Mouse (Mus musculus) erythroblast, embryonic 14.5 days (primary cell): ENCODE measurements around the gene Hdac2. TPM values are rescaled to one million over a fixed set of nuclear protein-coding genes. Genes with fewer than 3 reads are reported as not detected.

Experiments used
- H3K27me3 ChIP-seq: 2 replicates; pipeline ENCODE4 v1.6.1; 2012; ENCODE audit warnings: inconsistent platforms; ENCODE audit not compliant: control insufficient read depth
- H3K36me3 ChIP-seq: 2 replicates; pipeline ENCODE4 v1.6.1; 2012; ENCODE audit warnings: mild to moderate bottlenecking, inconsistent platforms; ENCODE audit not compliant: control insufficient read depth
- H3K4me1 ChIP-seq: 2 replicates; pipeline ENCODE4 v1.6.1; 2012; ENCODE audit warnings: inconsistent platforms; ENCODE audit not compliant: control insufficient read depth
- H3K4me3 ChIP-seq: replicated peaks from 2 replicates; pipeline ENCODE3; 2012; ENCODE audit warnings: moderate library complexity, mild to moderate bottlenecking, inconsistent platforms
- H3K9me3 ChIP-seq: 2 replicates; pipeline ENCODE4 v1.6.1; 2012; ENCODE audit warnings: low read length, inconsistent platforms, mixed read lengths; ENCODE audit not compliant: control insufficient read depth
- GATA1 ChIP-seq: IDR thresholded peaks from 2 replicates; pipeline ENCODE4 v1.6.1; 2012; ENCODE audit warnings: low read length, inconsistent platforms, mixed read lengths
- TAL1 ChIP-seq: IDR thresholded peaks from 3 replicates; pipeline ENCODE4 v1.6.1; 2012; ENCODE audit warnings: low read length, inconsistent platforms, mixed read lengths
- polyA plus RNA-seq: library from polyadenylated mRNA; stranded (reverse); fragments of >175 nt; gene quantifications from 2 replicates; pipeline ENCODE4 v1.2.3, GENCODE M21; 2012

Hdac2 gene
- 2.1 and 2.9 TPM in 2 replicates for polyA plus RNA-seq

GRCm38 (mm10) chr10:36974086-36974675 lies at the start of gene Hdac2:
Gene Hdac2 (plus strand): TSS chr10:36974544.
- Histone ChIP-seq H3K36me3 (no peaks in the 10 kb centered on the region), H3K27me3 (no peaks in the 10 kb centered on the region), H3K9me3 (no peaks in the 10 kb centered on the region), H3K4me3 (peak within 1 kb of the TSS; percentile 92), H3K4me1 (peaks cover 36% of the 10 kb centered on the region)
- TF ChIP-seq TAL1, result no peak
- no peak for TF ChIP-seq GATA1

- Histone ChIP-seq H3K36me3 (no peaks in the 10 kb centered on the region), H3K9me3 (no peaks in the 10 kb centered on the region), H3K4me3 (no peak overlapping the region), H3K4me1 (no peaks in the 10 kb centered on the region), H3K27me3 (no peaks in the 10 kb centered on the region)
- TF ChIP-seq TAL1 (no peak), GATA1 (no peak)
These were observed 46.1 kb upstream of the Hdac2 start for GRCm38 (mm10) chr10:36928212-36928611.

DNA sequence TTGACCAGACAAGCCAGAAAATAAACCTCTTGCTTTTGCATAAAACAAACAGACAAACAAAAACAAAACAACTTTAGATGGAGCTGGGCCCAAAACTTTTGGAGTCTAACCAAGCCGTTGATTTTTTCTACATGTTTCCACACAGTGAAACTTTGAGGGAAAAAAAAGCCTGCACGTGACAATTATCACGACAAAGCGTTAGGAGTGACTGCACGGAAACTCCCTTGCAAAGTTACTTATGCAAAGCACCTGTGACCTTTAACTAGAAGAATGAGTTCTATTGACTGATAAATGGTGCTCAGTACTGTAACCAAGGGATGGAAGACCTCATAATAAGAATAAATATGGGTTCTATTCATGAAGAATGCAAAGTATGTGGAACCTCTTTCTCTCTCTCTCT lies 38.5 kb upstream of the Hdac2 start:
- Histone ChIP-seq H3K4me3 (no peak overlapping the region), H3K27me3 (no peaks in the 10 kb centered on the region), H3K9me3 (no peaks in the 10 kb centered on the region), H3K4me1 (no peaks in the 10 kb centered on the region), H3K36me3 (no peaks in the 10 kb centered on the region)
- TF ChIP-seq TAL1, result no peak
- no peak for TF ChIP-seq GATA1

- Histone ChIP-seq H3K4me1 (no peaks in the 10 kb centered on the region), H3K27me3 (no peaks in the 10 kb centered on the region), H3K9me3 (no peaks in the 10 kb centered on the region), H3K36me3 (no peaks in the 10 kb centered on the region), H3K4me3 (no peak overlapping the region)
- TF ChIP-seq TAL1 (no peak), GATA1 (no peak)
These were observed 38.1 kb upstream of the Hdac2 start for GRCm38 (mm10) chr10:36936271-36936670.

DNA sequence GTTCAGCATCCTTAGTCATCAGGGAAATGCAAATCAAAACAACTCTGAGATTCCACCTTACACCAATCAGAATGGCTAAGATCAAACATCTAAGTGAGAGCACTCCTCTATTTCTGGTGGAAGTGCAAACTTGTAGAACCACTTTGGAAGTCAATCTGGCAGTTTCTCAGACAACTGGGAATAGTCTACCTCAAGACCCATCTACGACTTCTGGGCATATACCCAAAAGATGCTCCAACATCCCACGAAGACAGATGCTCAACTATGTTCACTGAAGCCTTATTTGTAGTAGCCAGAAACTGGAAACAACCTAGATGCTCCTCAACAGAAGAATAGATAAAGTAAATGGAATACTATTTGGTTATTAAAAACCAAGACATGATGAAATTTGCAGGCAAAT lies 22.6 kb upstream of the Hdac2 start:
- TF ChIP-seq TAL1 (no peak), GATA1 (no peak)
- Histone ChIP-seq H3K4me1 (no peaks in the 10 kb centered on the region), H3K27me3 (no peaks in the 10 kb centered on the region), H3K9me3 (peaks cover 2% of the 10 kb centered on the region; the same call in 1 of the 2 replicates), H3K36me3 (no peaks in the 10 kb centered on the region), H3K4me3 (no peak overlapping the region)

DNA sequence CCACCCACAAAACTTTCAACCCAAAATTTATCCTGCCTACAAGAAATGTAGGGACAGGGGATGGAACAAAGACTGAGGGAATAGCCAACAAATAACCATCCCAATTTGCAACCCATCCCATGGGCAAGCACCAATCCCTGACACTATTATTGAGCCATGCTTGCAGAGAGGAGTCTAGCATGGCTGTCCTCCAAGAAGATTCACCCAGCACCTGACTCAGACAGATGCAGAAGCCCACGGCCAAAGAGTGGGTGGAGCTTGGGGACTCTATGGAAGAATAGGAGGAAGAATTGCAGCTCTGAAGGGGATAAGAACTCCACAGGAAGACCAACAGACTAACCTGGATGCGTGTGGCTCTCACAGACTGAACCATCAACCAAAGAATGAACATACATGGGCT lies 21.7 kb upstream of the Hdac2 start:
- H3K4me3 ChIP-seq, result no peak overlapping the region
- TF ChIP-seq TAL1 (no peak), GATA1 (no peak)
- H3K9me3 ChIP-seq, result peaks cover 2% of the 10 kb centered on the region; the same call in 1 of the 2 replicates
- no peaks in the 10 kb centered on the region for H3K36me3 ChIP-seq
- H3K4me1 ChIP-seq, result no peaks in the 10 kb centered on the region
- no peaks in the 10 kb centered on the region for H3K27me3 ChIP-seq

- H3K9me3 ChIP-seq, result no peaks in the 10 kb centered on the region
- no peaks in the 10 kb centered on the region for H3K27me3 ChIP-seq
- no peak overlapping the region for H3K4me3 ChIP-seq
- TF ChIP-seq GATA1 (no peak), TAL1 (no peak)
- H3K4me1 ChIP-seq, result no peaks in the 10 kb centered on the region
- no peaks in the 10 kb centered on the region for H3K36me3 ChIP-seq
These were observed 14.7 kb upstream of the Hdac2 start for GRCm38 (mm10) chr10:36959563-36960110.

- no peaks in the 10 kb centered on the region for H3K27me3 ChIP-seq
- H3K4me3 ChIP-seq, result no peak overlapping the region
- H3K4me1 ChIP-seq, result no peaks in the 10 kb centered on the region
These were observed 9.9 kb upstream of the Hdac2 start for GRCm38 (mm10) chr10:36964406-36964805.

GRCm38 (mm10) chr10:36974676-36975520 lies 554 bp downstream of the Hdac2 start:
- H3K9me3 ChIP-seq, result no peaks in the 10 kb centered on the region
- TF ChIP-seq GATA1 (no peak), TAL1 (no peak)
- H3K4me1 ChIP-seq, result peaks cover 36% of the 10 kb centered on the region
- H3K4me3 ChIP-seq, result peak overlapping the region; percentile 92
- no peaks in the 10 kb centered on the region for H3K36me3 ChIP-seq
- no peaks in the 10 kb centered on the region for H3K27me3 ChIP-seq

More at GRCm38 (mm10) chr10:36964406-36964805, 9.9 kb upstream of the Hdac2 start:
- Histone ChIP-seq H3K36me3 (no peaks in the 10 kb centered on the region), H3K9me3 (no peaks in the 10 kb centered on the region)
- TF ChIP-seq GATA1 (no peak), TAL1 (no peak)
